In genomic region chr10:80262776-80263365, GRCm38 (mm10) we compare ENCODE assay signal across 21 mouse cellular contexts. TPM values are rescaled to one million over a fixed set of nuclear protein-coding genes. Genes with fewer than 3 reads are reported as not detected.
A peak's percentile ranks its signal among the peaks of the same experiment; 100 is the strongest.
DNase-seq lines count a peak whose midpoint lies in the region; ATAC-seq and TF ChIP-seq lines count a peak whose summit lies in the region.
"Had no signal": no experiment of that assay in that cellular context is flagged by ENCODE, and none has a peak within 500 bp of the region (broad histone marks: within the 10 kb centered on the region; RNA-seq: fewer than 3 reads in every experiment).

No protein-coding gene starts in this region.

- 87% methylated on average over 10 of the region's 10 CpGs for WGBS in heart, embryonic 15.5 days

- H3K4me2 ChIP-seq in heart, embryonic 15.5 days, result no peak overlapping the region
- H3K4me2 ChIP-seq in myocyte (ENCODE audit: low read depth), result peak overlapping the region; percentile 92

- 0 out of 2 replicates have a peak overlapping the region, but pooled peaks have one; percentile 99 for H3K27ac ChIP-seq in heart, embryonic 15.5 days
- H3K27ac ChIP-seq: hindbrain, postnatal 0 days had no signal

- peak; percentile 62 for DNase-seq in cerebellum, adult 11-12 months
- no peak for DNase-seq in cerebellum, adult 8-10 months
- DNase-seq in heart, adult 9 months (ENCODE audit: low spot score in 2 of 2), result no peak
- no peak for DNase-seq in thymus, adult 18-20 months
- DNase-seq: adrenal gland, postnatal 25 days; forebrain, postnatal 0 days; heart, postnatal 14 days; kidney, adult 2 months; lung, adult 2 months; lung, postnatal 36 days; right cerebral cortex, postnatal 4 days; thymus, postnatal 25 days had no signal

- no peak for TF ChIP-seq POLR2A in myocyte (IDR thresholded peaks at IDR 0.05; ENCODE audit: insufficient read length, low read depth)

- H3K9me3 ChIP-seq in heart, embryonic 15.5 days (replicated peaks), result no peaks in the 10 kb centered on the region
- no peaks in the 10 kb centered on the region for H3K9me3 ChIP-seq in megakaryocyte, embryonic 14.5 days
- H3K9me3 ChIP-seq: heart, embryonic 12.5 days; limb, embryonic 12.5 days; midbrain, embryonic 10.5 days had no signal

- peaks cover 18% of the 10 kb centered on the region for H3K36me3 ChIP-seq in heart, embryonic 15.5 days
- peaks cover 32% of the 10 kb centered on the region for H3K36me3 ChIP-seq in megakaryocyte, embryonic 14.5 days (replicated peaks; ENCODE audit: low read length)
- H3K36me3 ChIP-seq in myocyte (ENCODE audit: control insufficient read depth, insufficient read depth), result no peaks in the 10 kb centered on the region

- H3K79me2 ChIP-seq in myocyte (ENCODE audit: control insufficient read depth, insufficient read depth), result peaks cover 49% of the 10 kb centered on the region

- ATAC-seq in heart, embryonic 15.5 days (replicated peaks; ENCODE audit: insufficient number of reproducible peaks, insufficient read depth, low FRiP score, low read depth), result no peak
- ATAC-seq in megakaryocyte, adult 5-6 weeks (ENCODE audit: poor library complexity, severe bottlenecking), result no peak
- ATAC-seq: forebrain, postnatal 0 days; hindbrain, postnatal 0 days; midbrain, embryonic 16.5 days had no signal

- H3K4me3 ChIP-seq in heart, embryonic 15.5 days, result no peak overlapping the region
- H3K4me3 ChIP-seq in megakaryocyte, embryonic 14.5 days (replicated peaks), result peak overlapping the region; percentile 82
- H3K4me3 ChIP-seq in myocyte, result no peak overlapping the region

- H3K4me1 ChIP-seq in heart, embryonic 15.5 days (replicated peaks), result peaks cover 67% of the 10 kb centered on the region
- peaks cover 87% of the 10 kb centered on the region for H3K4me1 ChIP-seq in megakaryocyte, embryonic 14.5 days

- H3ac ChIP-seq in myocyte (ENCODE audit: control insufficient read depth, insufficient read length), result no peak overlapping the region

- H3K9ac ChIP-seq in heart, embryonic 15.5 days, result no peak overlapping the region
- H3K9ac ChIP-seq: limb, embryonic 12.5 days had no signal

- no peaks in the 10 kb centered on the region for H3K27me3 ChIP-seq in heart, embryonic 15.5 days
- no peaks in the 10 kb centered on the region for H3K27me3 ChIP-seq in megakaryocyte, embryonic 14.5 days (replicated peaks)
- H3K27me3 ChIP-seq in myocyte (ENCODE audit: control insufficient read depth, insufficient read depth, insufficient read length), result no peaks in the 10 kb centered on the region
- H3K27me3 ChIP-seq: heart, embryonic 12.5 days; limb, embryonic 12.5 days had no signal

TF ChIP-seq in myocyte, 11 proteins besides CTCF, POLR2A, EP300 and RAD21:
- no peak for TF ChIP-seq POLR2AphosphoS2 (IDR thresholded peaks at IDR 0.05; ENCODE audit: insufficient read length, low read depth)
- TF ChIP-seq TCF12 (IDR thresholded peaks at IDR 0.05; ENCODE audit: insufficient read depth, poor library complexity, severe bottlenecking), result no peak
- TF ChIP-seq SRF (IDR thresholded peaks at IDR 0.05; ENCODE audit: control insufficient read depth, insufficient read length, low read depth), result no peak
- no peak for TF ChIP-seq E2F4 (IDR thresholded peaks at IDR 0.05; ENCODE audit: insufficient read depth)
- TF ChIP-seq CEBPB (IDR thresholded peaks at IDR 0.05; ENCODE audit: insufficient read depth, poor library complexity, severe bottlenecking), result no peak
- TF ChIP-seq MYOD1 (IDR thresholded peaks at IDR 0.05; ENCODE audit: control insufficient read depth in 1 of 3, insufficient read length in 2 of 3, low read depth in 2 of 3), result no peak
- no peak for TF ChIP-seq USF1 (IDR thresholded peaks at IDR 0.05; ENCODE audit: low read depth)
- TF ChIP-seq MAX (IDR thresholded peaks at IDR 0.05; ENCODE audit: low read depth), result no peak
- TF ChIP-seq REST (IDR thresholded peaks at IDR 0.05; ENCODE audit: insufficient read depth, insufficient read length), result no peak

RNA-seq across cellular contexts. Expression of gene Dazap1, which starts 1.6 kb away (rescaled TPM):
- polyA plus RNA-seq in heart, embryonic 15.5 days (2015; fragmentation: Nextera tagmentation; extraction: Ambion mirVana), result 31.5 and 40.0 TPM in 2 replicates
- 384 and 552 TPM in 2 replicates for polyA plus RNA-seq in megakaryocyte, embryonic 14.5 days (2012; ENCODE audit: insufficient read depth, low replicate concordance)
- total RNA-seq in megakaryocyte, adult 5-6 weeks (2015), result 39.0 and 41.4 TPM in 2 replicates
- total RNA-seq in megakaryocyte, adult 5-6 weeks (2017), result 187 and 200 TPM in 2 replicates
- polyA plus RNA-seq in myocyte (2012; fragmentation: generic; extraction: Trizol), result 123 TPM

RNA-seq across cellular contexts. Expression of gene Gamt, which starts 2.1 kb away (rescaled TPM):
- polyA plus RNA-seq in heart, embryonic 15.5 days (2015; fragmentation: Nextera tagmentation; extraction: Ambion mirVana), result 47.7 and 52.9 TPM in 2 replicates
- polyA plus RNA-seq in megakaryocyte, embryonic 14.5 days (2012; ENCODE audit: insufficient read depth, low replicate concordance), result 3.2 and 11.3 TPM in 2 replicates
- total RNA-seq in megakaryocyte, adult 5-6 weeks (2015), result 6.3 and 6.7 TPM in 2 replicates
- total RNA-seq in megakaryocyte, adult 5-6 weeks (2017), result 4.4 and 10.2 TPM in 2 replicates
- polyA plus RNA-seq in myocyte (2012; fragmentation: generic; extraction: Trizol), result 162 TPM

RNA-seq across cellular contexts. Expression of gene Ndufs7, which starts 13.9 kb away (rescaled TPM):
- polyA plus RNA-seq in heart, embryonic 15.5 days (2015; fragmentation: Nextera tagmentation; extraction: Ambion mirVana), result 553 and 586 TPM in 2 replicates
- polyA plus RNA-seq in megakaryocyte, embryonic 14.5 days (2012; ENCODE audit: insufficient read depth, low replicate concordance), result 226 and 551 TPM in 2 replicates
- total RNA-seq in megakaryocyte, adult 5-6 weeks (2015), result 113 and 114 TPM in 2 replicates
- 84.8 and 86.1 TPM in 2 replicates for total RNA-seq in megakaryocyte, adult 5-6 weeks (2017)
- 407 TPM for polyA plus RNA-seq in myocyte (2012; fragmentation: generic; extraction: Trizol)

RNA-seq across cellular contexts. Expression of gene Rps15, which starts 29.4 kb away (rescaled TPM):
- polyA plus RNA-seq in heart, embryonic 15.5 days (2015; fragmentation: Nextera tagmentation; extraction: Ambion mirVana), result 525 and 544 TPM in 2 replicates
- polyA plus RNA-seq in megakaryocyte, embryonic 14.5 days (2012; ENCODE audit: insufficient read depth, low replicate concordance), result 7,349 and 10,126 TPM in 2 replicates
- 1,580 and 1,599 TPM in 2 replicates for total RNA-seq in megakaryocyte, adult 5-6 weeks (2015)
- total RNA-seq in megakaryocyte, adult 5-6 weeks (2017), result 1,732 and 1,915 TPM in 2 replicates
- polyA plus RNA-seq in myocyte (2012; fragmentation: generic; extraction: Trizol), result 4,761 TPM

RNA-seq across cellular contexts. Expression of gene Apc2, which starts 32.9 kb away (rescaled TPM):
- 0.96 and 2.1 TPM in 2 replicates for polyA plus RNA-seq in heart, embryonic 15.5 days (2015; fragmentation: Nextera tagmentation; extraction: Ambion mirVana)
- polyA plus RNA-seq in megakaryocyte, embryonic 14.5 days (2012; ENCODE audit: insufficient read depth, low replicate concordance), result 0.92 and 4.5 TPM in 2 replicates
- total RNA-seq in megakaryocyte, adult 5-6 weeks (2015), result not detected in 2 replicates
- not detected in 2 replicates for total RNA-seq in megakaryocyte, adult 5-6 weeks (2017)
- polyA plus RNA-seq in myocyte (2012; fragmentation: generic; extraction: Trizol), result 0.24 TPM
